Mouse (Mus musculus): ENCODE measurements around the gene Hspb7.
A peak's percentile ranks its signal among the peaks of the same experiment; 100 is the strongest.

The Hspb7 gene

DNA sequence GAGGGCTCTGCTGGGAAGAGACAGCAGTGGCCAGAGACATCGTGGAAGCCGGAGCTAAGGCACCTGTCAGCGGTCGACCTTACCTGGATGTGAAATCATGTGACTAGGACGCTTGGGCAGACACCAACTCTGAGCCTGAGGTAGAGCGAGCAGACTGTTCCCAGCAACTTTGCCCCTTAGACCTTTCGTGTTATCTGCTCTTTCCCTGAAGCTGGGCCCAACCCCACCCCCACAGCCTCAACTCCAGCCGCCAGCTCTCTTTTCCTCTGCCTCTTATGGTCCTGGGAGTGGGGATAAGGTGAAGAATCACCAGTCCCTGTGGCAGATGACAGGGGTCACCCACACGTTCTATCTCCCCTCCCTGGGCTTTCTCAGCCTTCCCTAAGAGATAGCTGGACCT is 307 bp downstream of the Hspb7 start:
- DNase-seq = no peak

- peak in 1 of 2 experiments; percentile 30 for DNase-seq
Measured at GRCm38 (mm10) chr4:141421423-141421822, 844 bp downstream of the Hspb7 start.

- no peak for DNase-seq
Measured at GRCm38 (mm10) chr4:141422841-141423240, 2.3 kb downstream of the Hspb7 start.

- DNase-seq = no peak
Measured at GRCm38 (mm10) chr4:141423288-141423687, 2.7 kb downstream of the Hspb7 start.

- no peak for DNase-seq
Measured at GRCm38 (mm10) chr4:141423691-141424431, 3.3 kb downstream of the Hspb7 start.

DNA sequence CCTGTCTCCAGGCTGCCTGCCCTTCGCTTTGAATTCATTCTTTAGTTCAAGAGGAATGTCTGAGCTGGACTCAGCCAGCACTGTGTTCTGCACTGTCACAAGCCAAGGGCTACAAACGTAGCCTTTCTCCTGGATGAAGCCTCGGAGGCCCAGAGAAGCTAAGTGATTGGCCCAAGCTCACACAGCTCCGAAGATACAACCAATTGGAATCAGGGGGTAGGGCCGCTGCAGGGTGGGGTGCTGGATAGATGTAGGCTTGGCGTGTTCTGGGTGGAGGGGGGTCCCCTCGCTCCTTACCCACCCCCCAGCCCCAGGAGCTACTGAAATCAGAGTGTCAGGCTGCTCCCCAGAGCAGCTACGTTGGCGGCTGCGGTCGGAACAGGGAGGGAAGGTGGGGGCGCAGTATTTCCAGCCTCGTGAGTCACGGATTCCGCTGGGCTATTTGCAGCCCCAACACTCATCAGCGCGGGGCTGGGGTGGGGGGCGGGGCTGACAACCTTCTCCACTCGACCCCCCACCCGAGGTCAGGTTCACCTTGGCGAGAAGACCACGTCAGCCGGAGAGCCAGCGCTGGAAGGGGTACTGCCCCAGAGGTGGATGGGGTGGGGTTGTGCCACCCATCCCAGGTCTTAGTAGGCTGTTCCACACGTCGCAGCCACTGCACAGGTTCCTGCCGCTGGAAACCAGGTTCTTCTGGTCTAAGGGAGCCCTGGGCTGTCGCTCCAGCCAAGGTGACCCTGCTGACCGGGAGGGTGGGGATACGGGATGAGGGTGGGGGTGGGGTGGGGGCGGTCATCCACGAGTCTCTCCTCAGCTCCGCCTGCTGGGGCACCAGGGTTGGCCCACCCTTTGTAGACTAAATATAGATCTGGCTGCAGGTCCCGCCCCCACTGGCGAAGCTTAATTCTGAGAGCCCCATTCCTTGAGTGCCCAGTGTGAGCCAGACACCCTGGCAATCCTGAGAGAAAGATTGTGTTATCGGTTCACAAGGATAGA is 5.2 kb downstream of the Hspb7 start:
- peak; percentile 29 to 34 for DNase-seq

DNA sequence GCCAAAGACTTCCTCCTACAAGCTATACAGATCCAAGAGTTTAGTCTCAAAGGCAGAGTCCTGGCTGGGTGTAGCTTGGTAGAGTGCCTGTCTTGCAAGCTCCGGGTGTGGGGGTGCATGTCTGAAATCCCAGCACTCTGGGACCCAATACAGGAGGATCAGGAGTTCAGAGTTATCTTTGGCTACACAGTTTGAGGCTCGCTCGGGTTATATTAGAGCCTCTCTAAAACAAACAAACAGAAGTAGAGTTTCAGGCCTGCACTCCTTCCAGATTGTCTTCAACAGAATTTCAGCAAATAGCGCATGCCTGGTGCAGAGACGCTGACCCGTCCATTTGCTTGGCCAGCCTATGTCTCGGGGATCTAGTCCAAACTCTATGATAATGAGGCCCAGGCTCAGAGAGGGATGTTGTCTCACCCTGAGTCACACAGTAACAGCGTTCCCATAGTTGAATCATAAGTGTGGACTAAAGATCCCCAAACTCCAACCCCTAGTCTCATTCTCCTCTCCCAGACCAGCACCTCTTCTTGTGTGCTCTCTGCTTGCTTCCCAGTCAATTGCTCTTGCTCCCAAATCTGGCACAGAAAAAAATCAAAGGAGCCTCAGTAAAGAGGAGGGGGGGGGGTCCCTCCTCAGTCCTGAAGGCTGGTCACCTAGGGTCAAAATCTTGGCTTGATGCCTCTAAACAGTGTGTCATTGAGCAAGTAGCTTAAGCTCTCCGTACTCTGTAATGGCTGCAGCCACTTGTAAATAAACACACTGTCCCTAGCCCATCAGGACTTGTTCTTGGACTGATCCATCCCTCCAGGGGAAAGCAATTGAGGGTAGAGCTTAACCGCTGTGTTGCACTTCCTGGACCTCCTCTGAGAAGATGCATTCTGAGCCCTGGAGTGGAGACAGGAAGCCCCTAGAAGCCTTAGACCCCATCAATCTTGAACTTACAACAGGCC is 6.5 kb downstream of the Hspb7 start:
- DNase-seq = no peak

DNA sequence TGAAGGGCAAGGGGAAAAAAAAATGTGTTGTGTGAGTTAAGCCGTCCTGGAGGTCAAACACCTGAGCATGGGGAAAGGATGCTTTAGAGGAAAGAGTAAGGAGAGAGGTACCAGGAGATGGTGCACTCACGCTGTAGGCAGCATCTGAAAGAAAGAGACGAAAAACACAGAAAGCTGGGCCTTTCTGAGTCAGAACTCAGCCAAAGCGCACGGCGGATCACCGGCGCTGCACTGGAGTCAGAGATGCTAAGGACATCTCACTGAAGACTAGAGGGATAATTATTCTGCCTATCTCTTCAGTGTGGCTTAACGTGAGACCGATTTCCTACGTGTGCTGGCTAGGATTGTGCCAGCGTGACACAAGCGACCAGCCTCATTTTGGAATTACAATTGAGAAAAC is 7.3 kb downstream of the Hspb7 start:
- no peak for DNase-seq

DNA sequence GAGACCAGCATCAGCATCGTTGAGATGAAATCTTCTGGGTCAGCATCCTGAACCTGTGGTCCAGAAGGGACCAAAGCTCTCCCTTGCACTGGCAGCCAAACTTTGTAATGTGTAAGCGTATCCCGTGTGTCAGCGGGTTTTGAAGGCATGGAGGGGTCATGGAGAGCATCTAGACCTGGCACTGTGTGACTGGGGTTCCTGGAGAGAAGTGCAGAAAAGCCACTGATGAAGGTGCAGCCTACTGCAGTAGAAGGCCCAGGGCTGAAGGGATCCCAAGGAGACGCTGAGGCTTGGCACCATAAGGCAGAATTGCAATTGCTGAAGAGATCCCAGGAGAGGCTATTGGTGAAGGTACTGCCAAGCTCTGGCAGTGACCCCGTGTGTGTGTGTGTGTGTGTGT is 8.8 kb downstream of the Hspb7 start:
- DNase-seq = no peak

- DNase-seq = no peak
Measured at GRCm38 (mm10) chr4:141429847-141430246, 9.3 kb downstream of the Hspb7 start.

DNA sequence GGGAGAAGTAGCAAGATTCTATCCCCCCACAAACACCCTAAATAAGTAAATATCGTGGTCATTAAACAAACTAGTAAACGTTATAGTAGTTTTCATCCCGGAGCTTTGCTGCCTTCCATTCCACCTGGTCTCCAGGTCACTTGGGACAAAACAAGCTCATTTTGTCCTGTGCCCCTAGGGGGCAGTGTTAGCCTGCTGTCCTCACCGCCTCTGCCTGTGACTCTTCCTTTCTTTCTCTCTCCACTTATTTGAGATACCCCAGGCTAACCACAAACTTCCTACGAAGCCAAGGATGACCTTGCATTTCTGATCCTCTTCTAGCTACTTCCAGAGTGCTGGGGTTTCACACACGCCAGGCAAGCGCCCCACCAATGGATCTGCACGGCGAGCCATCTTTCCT is 10.4 kb downstream of the Hspb7 start:
- DNase-seq = peak; percentile 61 to 77

GRCm38 (mm10) chr4:141432666-141433065 is 12.1 kb downstream of the Hspb7 start:
- DNase-seq = no peak

DNA sequence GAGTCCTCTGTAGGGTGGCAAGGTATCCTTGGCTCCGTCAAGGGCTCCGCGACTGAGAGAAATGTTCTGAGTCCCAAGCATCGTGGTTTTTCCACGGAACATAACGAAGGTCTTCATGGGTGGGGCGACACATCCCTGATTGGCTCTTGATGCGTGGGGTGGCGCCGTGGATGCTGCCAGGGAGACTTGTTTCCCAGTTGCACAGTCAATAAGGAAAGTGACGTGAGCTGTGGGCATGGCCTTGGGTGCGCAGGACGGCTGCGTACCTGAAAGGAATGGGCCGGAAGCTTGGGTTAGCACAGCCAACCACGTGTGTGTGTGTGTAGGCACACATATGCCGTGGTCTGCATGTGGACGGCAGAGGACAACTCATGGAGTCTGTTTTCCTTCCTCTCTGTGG is 12.6 kb downstream of the Hspb7 start:
- no peak for DNase-seq

GRCm38 (mm10) chr4:141435974-141436373 is 15.4 kb downstream of the Hspb7 start, which contains the start of gene Srarp:
Gene Srarp, minus strand, starts transcription at chr4:141436105.
- no peak for DNase-seq

DNA sequence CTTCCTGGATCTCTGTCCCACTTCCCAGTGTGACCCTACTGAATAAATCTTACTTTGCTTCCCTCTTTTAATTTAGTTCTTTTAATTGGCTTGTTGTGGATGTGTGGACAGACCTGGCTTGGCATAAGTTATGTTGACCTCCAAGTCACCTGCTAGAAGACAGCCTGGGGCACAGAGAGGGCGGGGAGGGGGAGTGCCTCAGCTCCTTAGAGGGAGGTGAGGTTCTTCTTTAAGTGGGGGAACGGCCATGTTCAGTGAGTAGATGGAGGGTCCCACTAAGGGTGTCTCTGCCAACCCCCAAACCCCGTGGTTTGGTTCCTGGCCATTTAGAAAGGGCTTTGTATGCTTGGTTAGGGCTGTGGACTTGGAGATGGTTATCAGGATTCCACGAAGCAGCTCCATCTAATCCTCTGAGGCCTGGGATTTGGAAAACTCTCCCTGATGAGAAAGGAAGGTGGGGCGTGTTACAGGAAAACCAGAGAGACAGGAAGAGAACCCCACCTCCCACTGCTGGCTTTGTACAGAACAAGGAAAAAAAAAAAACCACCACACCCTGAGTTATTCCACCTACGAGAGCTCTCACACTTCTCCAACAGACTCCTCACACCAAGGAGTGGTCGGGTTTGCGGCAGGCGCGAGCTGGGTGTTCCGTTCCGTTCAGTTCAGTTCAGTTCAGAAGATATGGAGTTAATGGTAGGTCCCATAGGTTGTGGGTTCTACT is 18.7 kb downstream of the Hspb7 start:
- DNase-seq = no peak

GRCm38 (mm10) chr4:141440877-141441276 is 20.3 kb downstream of the Hspb7 start:
- DNase-seq = no peak

DNA sequence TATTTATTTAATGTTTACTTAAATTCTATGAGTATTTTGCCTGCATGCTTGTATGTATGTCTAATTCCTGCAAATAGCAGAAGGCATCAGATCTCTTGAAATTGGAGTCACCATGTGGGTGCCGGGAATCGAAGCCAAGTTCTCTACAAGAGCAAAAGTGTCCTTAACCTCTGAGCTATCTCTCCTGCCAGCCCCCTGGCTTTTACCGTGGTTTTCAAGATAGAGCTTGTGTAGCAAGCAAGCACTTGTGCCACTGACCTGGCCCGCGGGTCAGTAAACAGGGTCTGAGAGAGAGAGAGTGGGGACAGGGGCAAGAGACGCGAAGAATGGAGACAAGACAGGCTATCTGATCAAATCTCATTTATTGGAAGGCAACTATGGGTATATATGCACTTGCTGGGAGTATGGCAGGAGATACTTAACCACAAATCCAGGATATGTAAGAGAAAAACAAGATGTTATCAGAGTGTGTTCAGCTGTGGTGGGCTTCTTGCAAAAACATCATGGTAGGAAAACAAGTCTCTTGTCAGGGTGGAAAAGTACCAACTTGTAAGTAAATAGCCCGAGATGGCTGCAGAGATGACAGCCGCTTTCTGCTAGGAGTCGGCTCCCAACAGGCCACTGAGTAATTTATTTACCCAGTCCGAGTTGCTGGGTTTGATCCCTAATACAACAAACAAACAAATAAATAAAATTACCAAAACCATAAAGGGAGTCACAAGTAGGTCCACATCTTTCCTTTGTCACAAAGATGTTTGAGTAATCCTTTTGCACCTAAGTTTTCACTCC is 23.3 kb downstream of the Hspb7 start:
- no peak for DNase-seq

GRCm38 (mm10) chr4:141444451-141445327 is 24.1 kb downstream of the Hspb7 start, which contains the start of gene Zbtb17:
Gene Zbtb17, plus strand, starts transcription at chr4:141444654.
- DNase-seq = peak; percentile 86 to 89

DNA sequence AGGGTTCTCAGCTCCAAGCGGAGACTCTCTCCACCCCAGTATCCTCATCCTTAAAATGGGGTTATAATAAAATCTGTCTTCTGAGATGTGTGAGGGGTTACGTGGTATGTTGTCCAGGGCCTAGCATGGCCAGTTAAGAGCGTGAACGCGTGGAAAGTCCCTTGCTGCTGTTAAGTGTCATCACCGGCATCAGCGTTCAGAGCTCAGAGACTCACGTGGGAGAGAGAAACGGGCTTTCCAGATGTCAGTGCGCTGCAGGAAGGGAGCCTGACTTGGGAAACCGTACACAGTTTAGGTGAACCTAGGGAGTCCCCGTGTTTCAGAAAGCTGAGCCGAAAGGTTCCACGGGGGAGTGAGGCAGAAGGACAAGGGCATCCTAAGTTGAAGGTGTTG is 24.7 kb downstream of the Hspb7 start:
- no peak for DNase-seq

DNA sequence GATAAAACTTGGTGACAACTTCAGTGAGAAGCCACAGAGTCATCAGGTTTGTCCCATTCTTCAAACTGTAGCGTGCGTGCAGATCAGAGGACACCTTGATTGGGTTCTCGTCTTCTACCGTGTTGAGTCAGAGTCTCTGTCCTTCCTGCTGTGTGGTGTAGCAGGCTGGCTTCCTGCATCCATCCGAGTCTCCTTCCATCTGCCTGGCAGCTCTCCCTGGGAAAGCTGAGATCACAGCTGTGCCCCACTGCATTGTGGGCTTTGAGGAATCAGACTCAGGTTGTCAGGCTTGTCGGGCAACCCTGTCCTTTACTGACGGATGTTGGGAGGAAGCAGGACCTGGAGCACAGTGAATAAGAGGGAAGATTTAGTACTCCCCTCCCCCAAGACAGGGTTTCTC is 25.6 kb downstream of the Hspb7 start:
- DNase-seq = no peak

All from lung, adult 18-20 months (tissue).